Mouse (Mus musculus): ENCODE results near the gene Ucp1. TPM values are rescaled to one million over a fixed set of nuclear protein-coding genes. Genes with fewer than 3 reads are reported as not detected.
A peak's percentile ranks its signal among the peaks of the same experiment; 100 is the strongest.
"Not testable (repeated sequence)": the region's sequence is repeated elsewhere in the genome, so short reads cannot be mapped to it uniquely, and the experiment has no call there.

The Ucp1 gene
- polyA plus RNA-seq, 1 experiment from 2014 or later, result not detected

DNA sequence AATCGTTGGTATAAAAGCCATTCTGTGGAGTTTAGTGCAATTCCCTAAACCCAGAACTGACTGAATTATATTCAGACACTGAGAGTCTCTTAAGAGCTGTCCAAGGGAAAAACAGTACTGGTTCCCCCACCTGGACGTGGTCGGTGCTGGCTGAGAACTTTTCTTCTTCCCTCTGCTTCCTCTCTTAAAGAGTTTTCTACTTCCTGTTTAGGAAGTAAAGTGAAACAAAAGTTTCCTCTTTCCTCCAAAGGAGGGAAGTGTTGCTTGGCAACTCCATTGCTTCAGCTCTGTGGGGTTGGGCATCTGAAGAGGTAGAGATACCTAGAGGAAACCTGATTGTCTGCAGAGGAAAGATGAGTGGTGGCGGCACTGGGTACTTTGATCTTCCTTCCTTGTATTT is 7.2 kb downstream of the Ucp1 start:
- H3K27ac ChIP-seq (replicated peaks), result no peak overlapping the region
- H3K9ac ChIP-seq (replicated peaks), result no peak overlapping the region
- H3K27me3 ChIP-seq, result no peaks in the 10 kb centered on the region
- H3K9me3 ChIP-seq, result no peaks in the 10 kb centered on the region
- 86% methylated on average over 4 of the region's 4 CpGs for WGBS
- no peak for ATAC-seq (ENCODE audit: low FRiP score, low read depth)
- no peak overlapping the region for H3K4me3 ChIP-seq
- H3K4me1 ChIP-seq, result no peaks in the 10 kb centered on the region
- no peak overlapping the region for H3K4me2 ChIP-seq (replicated peaks)
- H3K36me3 ChIP-seq, result no peaks in the 10 kb centered on the region

DNA sequence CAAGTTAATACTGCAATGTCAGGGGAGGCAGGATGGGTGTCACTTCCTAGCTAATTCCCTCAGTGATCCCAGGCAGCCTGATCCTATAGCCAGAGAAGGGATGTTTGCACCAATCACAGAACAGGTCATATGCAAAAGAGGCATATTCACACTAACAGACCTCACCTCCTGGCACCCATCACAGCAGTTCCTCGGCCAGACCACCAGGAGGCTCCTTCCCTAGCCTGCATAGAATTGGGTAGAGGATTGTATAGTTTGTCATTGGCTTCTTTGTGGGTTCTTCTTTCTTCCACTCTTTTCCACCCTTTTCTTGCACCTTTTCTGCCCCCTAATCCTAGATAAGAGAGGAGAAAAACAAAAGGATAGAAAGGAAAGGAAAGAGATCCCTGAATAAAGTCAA is 10.0 kb downstream of the Ucp1 start:
- ATAC-seq (ENCODE audit: low FRiP score, low read depth), result no peak
- Histone ChIP-seq H3K27ac (replicated peaks) (no peak overlapping the region), H3K9ac (replicated peaks) (no peak overlapping the region), H3K4me3 (no peak overlapping the region), H3K4me1 (no peaks in the 10 kb centered on the region), H3K27me3 (no peaks in the 10 kb centered on the region), H3K36me3 (no peaks in the 10 kb centered on the region), H3K9me3 (no peaks in the 10 kb centered on the region), H3K4me2 (replicated peaks) (no peak overlapping the region)
- 54% methylated on average over 1 of the region's 1 CpGs for WGBS

DNA sequence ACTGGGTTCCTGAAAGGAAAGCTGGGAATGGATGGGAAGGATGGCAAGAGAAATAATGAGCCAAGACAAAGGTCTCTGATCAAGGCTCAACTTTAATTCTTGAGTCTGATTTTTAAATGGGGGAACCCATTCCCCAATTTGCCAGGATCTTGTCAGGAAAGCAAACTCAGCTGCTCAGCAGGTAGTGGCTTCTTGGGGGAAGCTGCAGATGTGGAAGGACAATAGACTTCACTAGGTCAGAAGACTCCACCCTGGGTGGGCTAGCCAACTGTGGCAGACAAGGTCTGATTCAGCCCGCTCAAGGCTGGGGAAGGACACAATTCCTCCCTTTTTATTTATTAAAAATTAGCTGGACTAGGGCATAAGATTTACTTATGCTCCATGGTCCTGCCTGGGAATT is 14.8 kb downstream of the Ucp1 start:
- Histone ChIP-seq H3K36me3 (no peaks in the 10 kb centered on the region), H3K4me2 (replicated peaks) (no peak overlapping the region), H3K9me3 (no peaks in the 10 kb centered on the region), H3K4me1 (no peaks in the 10 kb centered on the region), H3K27me3 (no peaks in the 10 kb centered on the region), H3K9ac (replicated peaks) (no peak overlapping the region), H3K27ac (replicated peaks) (no peak overlapping the region), H3K4me3 (no peak overlapping the region)
- ATAC-seq (ENCODE audit: low FRiP score, low read depth), result no peak
- WGBS, result 100% methylated on average over 1 of the region's 1 CpGs

GRCm38 (mm10) chr8:83309836-83310235 is 19.7 kb downstream of the Ucp1 start:
- 93% methylated on average over 6 of the region's 6 CpGs for WGBS
- no peak overlapping the region for H3K4me3 ChIP-seq

DNA sequence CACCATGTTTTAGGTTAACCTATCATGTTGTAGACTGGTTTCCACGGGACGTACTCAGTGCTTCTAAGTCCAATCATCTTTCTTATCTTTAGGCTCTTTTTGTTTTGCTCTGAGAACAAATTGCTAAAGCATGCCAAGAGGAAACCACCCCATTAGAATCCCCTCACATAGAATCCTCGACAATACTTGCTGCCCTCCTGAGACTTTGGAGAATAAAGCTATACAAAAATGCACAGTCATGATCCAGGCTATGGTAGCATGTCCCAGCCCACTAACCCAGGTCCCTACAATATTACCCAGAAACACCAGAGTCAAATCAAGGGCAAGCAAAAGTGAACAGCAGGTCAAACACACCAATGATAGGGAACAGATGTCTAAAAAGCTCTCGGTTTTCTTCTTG is 24.9 kb downstream of the Ucp1 start:
- 81% methylated on average over 4 of the region's 4 CpGs for WGBS
- ATAC-seq (ENCODE audit: low FRiP score, low read depth), result not testable (repeated sequence)
- H3K36me3 ChIP-seq, result peaks cover 50% of the 10 kb centered on the region

More at GRCm38 (mm10) chr8:83309836-83310235, 19.7 kb downstream of the Ucp1 start:
- no peaks in the 10 kb centered on the region for H3K4me1 ChIP-seq
- H3K27me3 ChIP-seq, result no peaks in the 10 kb centered on the region
- no peak overlapping the region for H3K9ac ChIP-seq (replicated peaks)
- H3K4me2 ChIP-seq (replicated peaks), result no peak overlapping the region
- H3K36me3 ChIP-seq, result 0 out of 2 replicates have a peak, but pooled peaks cover 13% of the 10 kb centered on the region
- no peak for ATAC-seq (ENCODE audit: low FRiP score, low read depth)
- H3K27ac ChIP-seq (replicated peaks), result no peak overlapping the region
- no peaks in the 10 kb centered on the region for H3K9me3 ChIP-seq

GRCm38 (mm10) chr8:83315691-83316090 is 25.5 kb downstream of the Ucp1 start:
- Histone ChIP-seq H3K9me3 (no peaks in the 10 kb centered on the region), H3K4me3 (no peak overlapping the region), H3K36me3 (peaks cover 56% of the 10 kb centered on the region), H3K4me1 (no peaks in the 10 kb centered on the region), H3K4me2 (replicated peaks) (no peak overlapping the region), H3K27me3 (no peaks in the 10 kb centered on the region), H3K27ac (replicated peaks) (no peak overlapping the region), H3K9ac (replicated peaks) (no peak overlapping the region)
- 73% methylated on average over 2 of the region's 2 CpGs for WGBS
- no peak for ATAC-seq (ENCODE audit: low FRiP score, low read depth)

More for the DNA sequence above, 24.9 kb downstream of the Ucp1 start:
- H3K27ac ChIP-seq (replicated peaks); H3K4me2 ChIP-seq (replicated peaks); H3K9ac ChIP-seq (replicated peaks); H3K27me3 ChIP-seq; H3K9me3 ChIP-seq; H3K4me1 ChIP-seq; H3K4me3 ChIP-seq: not testable (repeated sequence)

DNA sequence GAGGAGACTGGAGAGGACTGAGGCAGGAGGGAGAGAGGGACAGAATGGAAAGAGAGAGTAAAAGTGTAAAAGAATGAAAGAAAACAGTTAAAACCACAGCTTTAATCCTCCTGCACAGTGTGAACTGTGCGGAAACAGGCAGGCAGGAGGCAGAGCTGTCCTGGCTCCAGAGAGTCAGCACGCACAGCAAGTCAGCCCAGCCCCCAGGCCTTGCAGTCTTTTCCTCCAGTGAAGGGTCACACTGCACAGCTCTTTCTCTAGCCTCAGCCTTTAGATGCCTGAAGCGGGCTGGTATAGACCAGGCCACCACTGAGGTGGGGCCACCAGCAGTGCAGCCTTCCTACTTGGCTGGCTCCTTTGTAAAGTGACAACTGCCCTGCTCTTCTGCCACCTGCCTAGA is 30.4 kb downstream of the Ucp1 start:
- H3K27ac ChIP-seq (replicated peaks), result no peak overlapping the region
- no peak overlapping the region for H3K4me2 ChIP-seq (replicated peaks)
- no peaks in the 10 kb centered on the region for H3K27me3 ChIP-seq
- 23% methylated on average over 3 of the region's 3 CpGs for WGBS
- H3K4me3 ChIP-seq, result no peak overlapping the region
- no peak overlapping the region for H3K9ac ChIP-seq (replicated peaks)
- ATAC-seq (ENCODE audit: low FRiP score, low read depth), result no peak
- H3K4me1 ChIP-seq, result no peaks in the 10 kb centered on the region
- peaks cover 59% of the 10 kb centered on the region for H3K36me3 ChIP-seq
- H3K9me3 ChIP-seq, result no peaks in the 10 kb centered on the region

DNA sequence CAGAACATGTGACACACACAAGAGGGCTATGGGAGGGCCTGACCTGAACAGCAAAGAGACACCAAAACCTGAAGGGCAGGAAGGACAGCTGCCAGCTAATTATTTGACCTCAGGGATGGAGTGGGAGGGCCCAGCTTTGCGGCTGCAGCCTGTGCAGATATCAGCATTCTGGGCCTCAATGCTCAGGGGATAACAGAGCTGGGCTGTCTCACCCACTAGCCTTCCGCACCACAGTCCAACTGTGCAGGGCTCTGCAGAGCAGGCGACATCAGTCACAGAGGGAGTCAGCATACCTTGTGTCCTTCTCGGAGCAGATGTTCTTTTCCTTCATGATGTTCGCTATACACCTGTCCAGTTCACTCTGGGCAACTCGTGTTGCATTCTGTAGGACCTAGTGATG is 32.2 kb downstream of the Ucp1 start:
- no peak overlapping the region for H3K27ac ChIP-seq (replicated peaks)
- WGBS, result 93% methylated on average over 6 of the region's 6 CpGs
- peaks cover 50% of the 10 kb centered on the region for H3K36me3 ChIP-seq

GRCm38 (mm10) chr8:83323056-83323455 is 32.9 kb downstream of the Ucp1 start:
- Histone ChIP-seq H3K27me3 (no peaks in the 10 kb centered on the region), H3K4me3 (no peak overlapping the region), H3K27ac (replicated peaks) (no peak overlapping the region), H3K36me3 (peaks cover 51% of the 10 kb centered on the region), H3K9me3 (no peaks in the 10 kb centered on the region), H3K4me1 (no peaks in the 10 kb centered on the region), H3K4me2 (replicated peaks) (no peak overlapping the region), H3K9ac (replicated peaks) (no peak overlapping the region)
- ATAC-seq (ENCODE audit: low FRiP score, low read depth), result no peak
- WGBS, result 86% methylated on average over 2 of the region's 2 CpGs

More for the DNA sequence above, 32.2 kb downstream of the Ucp1 start:
- no peak overlapping the region for H3K4me3 ChIP-seq
- no peak overlapping the region for H3K4me2 ChIP-seq (replicated peaks)
- H3K27me3 ChIP-seq, result no peaks in the 10 kb centered on the region
- no peak for ATAC-seq (ENCODE audit: low FRiP score, low read depth)
- H3K4me1 ChIP-seq, result no peaks in the 10 kb centered on the region
- no peaks in the 10 kb centered on the region for H3K9me3 ChIP-seq
- H3K9ac ChIP-seq (replicated peaks), result no peak overlapping the region

DNA sequence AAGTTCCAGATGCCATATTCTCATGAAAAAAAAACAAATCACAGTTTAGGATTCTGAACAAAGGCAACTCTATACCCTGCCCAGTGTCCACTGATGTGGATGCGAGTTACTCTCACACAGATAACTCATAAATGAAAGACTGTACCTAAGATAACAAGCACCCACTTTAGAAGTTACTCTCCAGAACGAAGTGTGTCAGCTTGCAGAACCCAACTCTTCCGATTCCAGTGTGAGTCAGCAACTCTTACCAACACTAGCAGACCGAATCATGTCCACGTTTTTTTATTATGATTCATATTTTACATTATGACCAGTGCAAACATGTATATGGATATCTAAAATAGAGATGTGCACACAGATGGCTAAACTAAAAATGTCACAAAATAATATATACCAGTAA is 37.7 kb downstream of the Ucp1 start:
- Histone ChIP-seq H3K4me1 (peaks cover 4% of the 10 kb centered on the region), H3K4me2 (replicated peaks) (no peak overlapping the region), H3K9me3 (no peaks in the 10 kb centered on the region), H3K27me3 (no peaks in the 10 kb centered on the region), H3K27ac (replicated peaks) (no peak overlapping the region), H3K4me3 (no peak overlapping the region), H3K36me3 (peaks cover 23% of the 10 kb centered on the region), H3K9ac (replicated peaks) (no peak overlapping the region)
- WGBS, result 94% methylated on average over 5 of the region's 5 CpGs
- no peak for ATAC-seq (ENCODE audit: low FRiP score, low read depth)

- Histone ChIP-seq H3K9ac (replicated peaks) (peak overlapping the region; percentile 82), H3K27me3 (peaks cover 7% of the 10 kb centered on the region; the same call in 1 of the 2 replicates), H3K36me3 (peaks cover 23% of the 10 kb centered on the region), H3K4me1 (peaks cover 7% of the 10 kb centered on the region), H3K27ac (replicated peaks) (peak overlapping the region; percentile 68; the same call in 1 of the 2 replicates), H3K9me3 (no peaks in the 10 kb centered on the region), H3K4me2 (replicated peaks) (peak overlapping the region; percentile 79), H3K4me3 (peak overlapping the region; percentile 90)
- 10% methylated on average over 7 of the region's 7 CpGs for WGBS
- ATAC-seq (ENCODE audit: low FRiP score, low read depth), result no peak; the same call in 1 of the 2 replicates
Measured at GRCm38 (mm10) chr8:83331567-83331898, 41.4 kb downstream of the Ucp1 start.

- Histone ChIP-seq H3K4me2 (replicated peaks) (peak within 1 kb of the TSS; percentile 79), H3K9ac (replicated peaks) (peak within 1 kb of the TSS; percentile 82), H3K4me1 (peaks cover 7% of the 10 kb centered on the region), H3K36me3 (peaks cover 18% of the 10 kb centered on the region), H3K27ac (replicated peaks) (peak within 1 kb of the TSS; percentile 68), H3K27me3 (peaks cover 7% of the 10 kb centered on the region; the same call in 1 of the 2 replicates), H3K4me3 (peak within 1 kb of the TSS; percentile 90), H3K9me3 (no peaks in the 10 kb centered on the region)
- ATAC-seq (ENCODE audit: low FRiP score, low read depth), result peak; percentile 99
- under 1% methylated on average over 83 of the region's 85 CpGs for WGBS
Measured at GRCm38 (mm10) chr8:83331899-83332697, 41.9 kb downstream of the Ucp1 start, which contains the start of gene Elmod2. Gene Elmod2 (minus strand): TSS chr8:83332486.

All from midbrain, embryonic 12.5 days (tissue).